Mouse (Mus musculus): ENCODE measurements around the gene Rps7. TPM values are rescaled to one million over a fixed set of nuclear protein-coding genes. Genes with fewer than 3 reads are reported as not detected.

Gene Rps7
- 1,031 to 1,138 TPM (median 1,053 TPM) in 4 replicates for total RNA-seq (2023)

GRCm38 (mm10) chr12:28635535-28636476, at the start of gene Rps7:
Rps7 (minus strand) TSS chr12:28635953.

GRCm38 (mm10) chr12:28675121-28675924, 39.6 kb upstream of the Rps7 start, which contains the start of gene Adi1:
Adi1 (plus strand) TSS chr12:28675231.

GRCm38 (mm10) chr12:28649141-28650110, 13.7 kb upstream of the Rps7 start, which contains the start of gene Rnaseh1:
Rnaseh1 (plus strand) TSS chr12:28649602.

GRCm38 (mm10) chr12:28623195-28623594, 12.6 kb downstream of the Rps7 start, which contains the start of gene Colec11:
Colec11 (minus strand) TSS chr12:28623377.

GRCm38 (mm10) chr12:28582423-28582822, 53.3 kb downstream of the Rps7 start, which contains the start of gene Allc:
Allc (minus strand) TSS chr12:28582523.

Other genes starting within 250 kb of the Rps7 start
- gene Dcdc2c, start 83.6 kb downstream of the Rps7 start, total RNA-seq (2023): 0.82 to 1.4 TPM (median 1.1 TPM) in 4 replicates
- gene Allc, start 53.4 kb downstream of the Rps7 start, total RNA-seq (2023): not detected in 4 replicates
- not detected in 4 replicates for gene Colec11, start 12.6 kb downstream of the Rps7 start, total RNA-seq (2023)
- gene Rnaseh1, start 13.6 kb upstream of the Rps7 start, total RNA-seq (2023): 25.1 to 38.5 TPM (median 30.6 TPM) in 4 replicates
- gene Adi1, start 39.3 kb upstream of the Rps7 start, total RNA-seq (2023): 58.4 to 72.1 TPM (median 60.8 TPM) in 4 replicates
- 47.0 to 58.8 TPM (median 52.1 TPM) in 4 replicates for gene Trappc12, start 114.5 kb upstream of the Rps7 start, total RNA-seq (2023)
- 22.2 to 36.0 TPM (median 30.6 TPM) in 4 replicates for gene Eipr1, start 115.8 kb upstream of the Rps7 start, total RNA-seq (2023)